Mouse (Mus musculus) lung, postnatal 0 days (tissue): ENCODE measurements at regions not wholly inside any gene's neighbourhood (a gene's known extent, or its start where the extent isn't known, plus 50 kb on each side); places are given as distances from the start of the nearest gene placed in this dataset.

Source experiments
- ATAC-seq: fragments of 200-750 bp; cut with Nextera tagmentation; 2 replicates; pipeline ENCODE4 v1.8.0; 2017; ENCODE audit warnings: moderate library complexity
- DNase-seq: peaks from one replicate; pipeline ENCODE4 v3.0.0-alpha.2; 2016; ENCODE audit warnings: low spot score
- H3K27ac ChIP-seq: fragments of 300-500 bp; sonication (generic); 2 replicates; pipeline ENCODE4 v1.5.1; 2014; ENCODE audit warnings: antibody characterized with exemption, mild to moderate bottlenecking, low read length, mixed read lengths
- H3K27me3 ChIP-seq: fragments of 300-500 bp; sonication (generic); replicated peaks from 2 replicates; pipeline ENCODE4 v1.6.1; 2014; ENCODE audit warnings: low read length, mixed read lengths; ENCODE audit not compliant: insufficient read depth
- H3K36me3 ChIP-seq: fragments of 300-500 bp; sonication (generic); 2 replicates; pipeline ENCODE4 v1.6.1; 2014; ENCODE audit warnings: low read length, mixed read lengths; ENCODE audit not compliant: insufficient read depth
- H3K4me1 ChIP-seq: fragments of 300-500 bp; sonication (generic); 2 replicates; pipeline ENCODE4 v1.6.1; 2014; ENCODE audit warnings: antibody characterized with exemption, low read depth, low read length, mixed read lengths; ENCODE audit not compliant: insufficient read depth
- H3K4me2 ChIP-seq: fragments of 300-500 bp; sonication (generic); replicated peaks from 2 replicates; pipeline ENCODE4 v1.6.1; 2014; ENCODE audit warnings: low read depth, mild to moderate bottlenecking, low read length, moderate library complexity, mixed read lengths
- H3K4me3 ChIP-seq: fragments of 300-500 bp; sonication (generic); 2 replicates; pipeline ENCODE4 v1.5.1; 2014; ENCODE audit warnings: low read depth, low read length
- H3K9ac ChIP-seq: fragments of 300-500 bp; sonication (generic); replicated peaks from 2 replicates; pipeline ENCODE4 v1.6.1; 2014; ENCODE audit warnings: low read depth, mild to moderate bottlenecking
- H3K9me3 ChIP-seq: fragments of 300-500 bp; sonication (generic); 2 replicates; pipeline ENCODE4 v1.6.1; 2016; ENCODE audit warnings: low read length, mixed read lengths
- CTCF ChIP-seq: IDR thresholded peaks from 2 replicates; pipeline ENCODE4 v1.5.1; 2016; ENCODE audit warnings: antibody characterized with exemption, mild to moderate bottlenecking
- EP300 ChIP-seq: IDR thresholded peaks from 2 replicates; pipeline ENCODE4 v1.6.1; 2016; ENCODE audit warnings: antibody characterized with exemption, mild to moderate bottlenecking, control low read depth
- WGBS: fragments of 180-500 bp; shearing (Covaris S2); extraction: QIAGEN DNeasy Blood & Tissue Kit; methylation state at CpG from one replicate; pipeline ENCODE4 v1.1.7; 2014; 5-methylcytosine and 5-hydroxymethylcytosine counted together

DNA sequence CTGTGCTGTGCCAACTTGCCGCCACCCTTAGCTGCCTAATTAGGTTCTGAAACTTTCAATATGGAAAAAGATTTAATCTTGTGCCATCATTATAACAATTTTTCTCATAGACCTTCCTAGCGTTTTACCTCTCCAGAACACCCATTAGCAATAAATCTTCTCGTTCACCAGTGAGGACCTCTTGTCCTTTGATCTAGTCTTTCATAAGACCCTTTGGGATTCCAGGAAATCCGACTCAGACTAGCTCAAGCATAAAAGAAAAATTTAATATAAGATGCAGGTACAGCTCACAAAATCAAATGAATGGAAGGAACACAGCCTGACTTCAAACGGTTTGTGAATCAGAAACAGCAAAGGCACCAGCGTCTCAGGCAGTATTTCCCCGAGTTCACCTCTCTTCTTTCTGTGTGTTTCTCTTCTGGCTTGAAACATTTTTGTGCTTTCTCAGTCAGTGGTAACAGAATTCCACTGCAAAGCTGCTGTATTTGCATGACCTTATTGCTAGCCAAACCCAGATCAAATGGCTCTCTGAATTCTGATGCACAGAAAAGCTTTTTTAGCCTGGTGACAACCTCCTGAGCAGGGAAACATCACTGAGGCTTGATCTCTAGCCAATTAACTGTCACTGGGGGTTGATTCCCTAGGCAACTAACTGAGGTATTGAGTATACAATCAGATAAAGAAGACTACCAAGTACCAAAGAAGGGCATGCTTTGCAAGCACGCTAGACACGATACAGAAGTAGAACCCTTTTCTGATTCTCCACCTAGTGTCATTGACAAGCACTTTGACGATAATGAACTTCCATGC lies 539.8 kb downstream of the Cenpc1 start:
- DNase-seq (no peak), ATAC-seq (no peak)
- Histone ChIP-seq H3K27ac (no peak overlapping the region), H3K4me2 (no peak overlapping the region), H3K27me3 (no peaks in the 10 kb centered on the region), H3K9me3 (no peaks in the 10 kb centered on the region), H3K4me1 (no peaks in the 10 kb centered on the region), H3K4me3 (no peak overlapping the region), H3K36me3 (no peaks in the 10 kb centered on the region), H3K9ac (no peak overlapping the region)
- WGBS = 76% methylated on average over 10 of the region's 10 CpGs
- TF ChIP-seq CTCF (no peak), EP300 (no peak)

- DNase-seq (no peak), ATAC-seq (no peak)
- no peaks in the 10 kb centered on the region for H3K4me1 ChIP-seq
- no peaks in the 10 kb centered on the region for H3K9me3 ChIP-seq
- H3K27ac ChIP-seq = no peak overlapping the region
- H3K4me2 ChIP-seq = no peak overlapping the region
- no peak for TF ChIP-seq CTCF
- no peak for TF ChIP-seq EP300
- no peak overlapping the region for H3K9ac ChIP-seq
- 56% methylated on average over 1 of the region's 1 CpGs for WGBS
- no peaks in the 10 kb centered on the region for H3K36me3 ChIP-seq
- no peak overlapping the region for H3K4me3 ChIP-seq
- H3K27me3 ChIP-seq = no peaks in the 10 kb centered on the region
Observed at GRCm38 (mm10) chr5:85505244-85505643, 560.1 kb downstream of the Cenpc1 start.

DNA sequence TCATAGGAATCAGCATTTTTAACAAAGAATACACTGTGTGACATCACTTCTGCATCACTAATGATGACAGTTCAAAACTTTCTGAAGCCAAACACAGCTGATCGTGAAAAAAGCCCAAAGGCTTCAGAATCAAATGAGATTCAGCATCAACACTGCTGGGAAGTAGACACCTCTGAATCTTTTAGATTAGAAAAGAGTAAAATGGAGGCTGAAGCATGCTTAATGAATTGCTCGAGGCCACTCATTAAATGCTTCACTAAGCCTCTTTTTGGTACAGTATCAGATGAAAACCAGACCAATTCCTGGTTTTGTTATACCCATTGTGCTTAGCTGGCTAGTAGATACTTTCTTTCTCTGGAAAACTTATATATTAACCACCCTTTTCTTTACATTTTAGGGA lies 568.1 kb downstream of the Cenpc1 start:
- Histone ChIP-seq H3K4me2 (no peak overlapping the region), H3K27ac (no peak overlapping the region), H3K27me3 (no peaks in the 10 kb centered on the region), H3K4me1 (no peaks in the 10 kb centered on the region), H3K36me3 (no peaks in the 10 kb centered on the region), H3K4me3 (no peak overlapping the region), H3K9me3 (no peaks in the 10 kb centered on the region), H3K9ac (no peak overlapping the region)
- no peak for ATAC-seq
- no peak for DNase-seq
- 66% methylated on average over 2 of the region's 2 CpGs for WGBS
- TF ChIP-seq EP300 (no peak), CTCF (no peak)

DNA sequence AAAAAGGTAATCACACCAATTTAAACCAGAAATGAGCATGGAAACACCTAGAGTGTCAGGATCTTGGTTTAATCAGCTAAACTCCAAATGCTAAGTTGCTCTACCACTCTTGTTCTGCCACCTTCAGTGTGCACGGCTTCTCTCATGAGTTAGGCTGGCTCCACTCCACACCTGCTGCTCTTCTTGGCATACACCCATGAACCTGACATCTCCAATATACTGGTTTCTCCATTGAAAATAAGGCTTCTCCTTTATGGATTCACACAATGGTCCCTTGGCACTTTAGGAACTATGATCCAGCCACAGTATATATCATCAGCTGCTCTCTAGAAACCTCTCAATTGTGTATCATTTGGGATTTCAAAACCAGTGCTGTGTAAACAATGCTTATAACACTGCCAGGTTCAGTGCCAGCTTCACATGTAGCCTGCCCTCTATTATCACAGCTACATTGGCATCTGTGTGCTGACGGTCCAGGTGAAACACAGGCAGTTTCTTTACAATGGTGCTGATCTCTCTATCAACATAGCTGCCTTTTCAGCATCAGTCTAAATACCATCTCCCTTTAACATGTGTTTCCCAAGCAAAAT lies 579.6 kb downstream of the Cenpc1 start:
- WGBS = 71% methylated on average over 2 of the region's 2 CpGs
- Histone ChIP-seq H3K9me3 (no peaks in the 10 kb centered on the region), H3K27me3 (no peaks in the 10 kb centered on the region), H3K9ac (no peak overlapping the region), H3K4me2 (no peak overlapping the region), H3K27ac (no peak overlapping the region), H3K4me1 (no peaks in the 10 kb centered on the region), H3K4me3 (no peak overlapping the region), H3K36me3 (no peaks in the 10 kb centered on the region)
- ATAC-seq = no peak
- no peak for TF ChIP-seq EP300
- TF ChIP-seq CTCF = no peak
- no peak for DNase-seq

DNA sequence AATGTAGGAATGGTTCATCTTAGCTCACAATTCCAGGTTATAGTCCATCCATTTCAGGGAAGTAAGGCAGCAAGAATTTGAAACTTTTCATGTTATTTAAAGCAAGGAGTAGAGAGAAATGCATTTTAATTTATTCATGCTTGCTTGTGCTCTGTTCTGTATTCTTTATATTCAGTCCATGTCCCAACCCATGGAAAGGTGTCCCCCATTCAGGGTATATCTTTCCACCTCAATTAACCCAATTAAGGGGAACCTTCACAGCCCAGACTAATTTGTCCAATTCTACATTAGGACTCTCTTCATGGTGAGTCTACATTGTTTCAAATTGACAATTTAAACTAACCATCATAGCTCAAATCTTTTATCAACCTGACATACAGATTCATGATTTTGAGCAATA lies 580.2 kb downstream of the Cenpc1 start:
- Histone ChIP-seq H3K4me3 (no peak overlapping the region), H3K27ac (no peak overlapping the region), H3K9ac (no peak overlapping the region), H3K4me1 (no peaks in the 10 kb centered on the region), H3K27me3 (no peaks in the 10 kb centered on the region), H3K4me2 (no peak overlapping the region), H3K9me3 (no peaks in the 10 kb centered on the region), H3K36me3 (no peaks in the 10 kb centered on the region)
- no peak for DNase-seq
- ATAC-seq = no peak
- no peak for TF ChIP-seq CTCF
- TF ChIP-seq EP300 = no peak

DNA sequence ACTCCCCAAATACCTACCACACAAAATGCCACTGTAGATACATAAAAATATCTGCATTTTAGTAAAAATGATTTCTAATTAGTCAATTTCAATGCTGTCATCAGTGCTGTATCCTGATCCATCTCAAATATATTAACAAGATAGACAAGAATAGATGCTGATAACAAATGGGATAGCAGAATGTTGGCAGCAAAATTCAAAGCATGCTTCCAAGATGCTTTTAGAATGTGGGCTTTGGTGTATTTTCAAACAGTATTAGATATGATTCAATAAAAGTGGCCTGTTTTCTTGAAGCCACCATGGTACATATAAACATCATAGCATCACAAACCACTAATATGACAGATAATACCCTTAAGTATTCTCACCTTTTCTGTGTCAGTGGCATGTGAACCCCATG lies 597.6 kb downstream of the Cenpc1 start:
- TF ChIP-seq CTCF = no peak
- no peak for ATAC-seq
- H3K9me3 ChIP-seq = no peaks in the 10 kb centered on the region

More for the DNA sequence above, 597.6 kb downstream of the Cenpc1 start:
- Histone ChIP-seq H3K4me2 (no peak overlapping the region), H3K27me3 (no peaks in the 10 kb centered on the region), H3K4me1 (no peaks in the 10 kb centered on the region), H3K9ac (no peak overlapping the region), H3K36me3 (no peaks in the 10 kb centered on the region), H3K4me3 (no peak overlapping the region), H3K27ac (no peak overlapping the region)
- no peak for DNase-seq
